Mouse (Mus musculus): ENCODE results near the gene Zfp987. TPM values are rescaled to one million over a fixed set of nuclear protein-coding genes. Genes with fewer than 3 reads are reported as not detected.
"Not testable (repeated sequence)": the region's sequence is repeated elsewhere in the genome, so short reads cannot be mapped to it uniquely, and the experiment has no call there.

Gene Zfp987
- polyA plus RNA-seq, 1 experiment from 2014 or later, result 0.35 TPM

DNA sequence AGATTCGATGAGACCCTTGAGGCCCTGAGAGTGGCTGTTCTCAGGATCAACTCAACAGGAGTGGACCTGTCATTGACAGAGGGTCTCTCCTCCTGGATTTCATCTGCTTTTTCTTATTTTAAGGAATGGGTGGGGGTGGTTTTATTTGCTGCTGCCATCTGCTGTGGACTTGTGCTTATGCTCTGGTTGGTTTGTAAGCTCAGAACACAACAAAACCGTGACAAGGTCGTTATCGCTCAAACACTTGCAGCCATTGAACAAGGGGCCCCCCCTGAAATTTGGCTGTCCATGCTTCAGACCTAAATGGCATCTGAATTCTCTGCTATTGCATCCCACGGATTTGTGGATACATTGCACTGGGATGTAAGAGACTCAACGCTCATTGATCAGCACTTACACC lies 34.1 kb upstream of the Zfp987 start:
- H3K27ac ChIP-seq (ENCODE audit: low read depth, low read length); H3K4me1 ChIP-seq (ENCODE audit: control insufficient read depth, insufficient read depth, low read length); ATAC-seq (ENCODE audit: low FRiP score, low TSS enrichment); H3K27me3 ChIP-seq (ENCODE audit: control insufficient read depth, insufficient read depth, low read length); H3K36me3 ChIP-seq (ENCODE audit: control insufficient read depth, insufficient read depth, low read length); H3K9ac ChIP-seq (ENCODE audit: low read depth, low read length); H3K4me2 ChIP-seq (replicated peaks; ENCODE audit: low read depth, low read length); H3K4me3 ChIP-seq (ENCODE audit: low read length): not testable (repeated sequence)
- WGBS, result 78% methylated on average over 6 of the region's 6 CpGs
- peaks cover 27% of the 10 kb centered on the region for H3K9me3 ChIP-seq (ENCODE audit: control insufficient read depth, low read length)

DNA sequence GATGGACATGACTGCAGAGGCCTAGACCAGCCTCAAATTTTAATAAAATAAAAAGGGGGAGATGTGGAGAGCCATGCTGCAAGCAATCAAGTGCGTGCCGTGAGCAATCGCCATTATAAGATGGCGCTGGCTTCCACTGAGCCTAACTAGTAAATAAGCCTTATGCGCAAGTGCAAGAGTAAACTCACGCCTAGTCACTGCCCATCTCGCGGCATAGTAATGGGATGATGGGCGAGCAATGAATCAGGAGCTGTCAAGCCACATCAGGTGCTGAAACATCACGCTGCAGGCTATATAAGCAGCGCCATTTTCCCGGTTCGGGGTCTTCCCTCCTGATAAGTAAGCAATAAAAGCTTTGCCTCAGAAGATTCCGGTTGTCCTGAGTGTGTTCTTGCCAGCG lies 33.5 kb upstream of the Zfp987 start:
- WGBS, result 88% methylated on average over 15 of the region's 15 CpGs
- peaks cover 26% of the 10 kb centered on the region for H3K9me3 ChIP-seq (ENCODE audit: control insufficient read depth, low read length)
- H3K27me3 ChIP-seq (ENCODE audit: control insufficient read depth, insufficient read depth, low read length); H3K4me2 ChIP-seq (replicated peaks; ENCODE audit: low read depth, low read length); H3K27ac ChIP-seq (ENCODE audit: low read depth, low read length); H3K4me3 ChIP-seq (ENCODE audit: low read length); ATAC-seq (ENCODE audit: low FRiP score, low TSS enrichment); H3K36me3 ChIP-seq (ENCODE audit: control insufficient read depth, insufficient read depth, low read length); H3K9ac ChIP-seq (ENCODE audit: low read depth, low read length); H3K4me1 ChIP-seq (ENCODE audit: control insufficient read depth, insufficient read depth, low read length): not testable (repeated sequence)

DNA sequence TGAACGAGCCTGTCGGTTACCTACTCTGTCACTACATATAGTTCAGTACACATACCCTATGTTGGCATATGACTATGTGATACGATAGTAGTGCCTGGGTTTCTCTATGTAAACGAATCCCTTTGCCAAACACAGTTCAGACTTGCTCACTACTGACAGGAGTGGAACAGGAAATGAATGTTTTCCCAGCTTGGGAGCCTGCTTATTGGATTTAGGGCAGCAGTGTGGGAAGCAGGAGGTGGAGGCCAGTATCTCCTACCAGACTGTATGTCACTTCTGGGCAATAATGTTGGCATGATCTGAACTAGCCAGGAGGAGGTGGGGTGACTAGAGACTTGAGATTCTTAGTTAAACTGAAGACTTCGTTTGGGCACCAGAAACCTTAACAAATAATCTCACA lies 32.3 kb upstream of the Zfp987 start:
- not testable (repeated sequence) for H3K4me3 ChIP-seq (ENCODE audit: low read length); H3K36me3 ChIP-seq (ENCODE audit: control insufficient read depth, insufficient read depth, low read length); H3K4me1 ChIP-seq (ENCODE audit: control insufficient read depth, insufficient read depth, low read length); H3K4me2 ChIP-seq (replicated peaks; ENCODE audit: low read depth, low read length); H3K9ac ChIP-seq (ENCODE audit: low read depth, low read length); H3K27me3 ChIP-seq (ENCODE audit: control insufficient read depth, insufficient read depth, low read length); H3K27ac ChIP-seq (ENCODE audit: low read depth, low read length); ATAC-seq (ENCODE audit: low FRiP score, low TSS enrichment)
- WGBS, result 83% methylated on average over 4 of the region's 5 CpGs
- peaks cover 18% of the 10 kb centered on the region for H3K9me3 ChIP-seq (ENCODE audit: control insufficient read depth, low read length)

DNA sequence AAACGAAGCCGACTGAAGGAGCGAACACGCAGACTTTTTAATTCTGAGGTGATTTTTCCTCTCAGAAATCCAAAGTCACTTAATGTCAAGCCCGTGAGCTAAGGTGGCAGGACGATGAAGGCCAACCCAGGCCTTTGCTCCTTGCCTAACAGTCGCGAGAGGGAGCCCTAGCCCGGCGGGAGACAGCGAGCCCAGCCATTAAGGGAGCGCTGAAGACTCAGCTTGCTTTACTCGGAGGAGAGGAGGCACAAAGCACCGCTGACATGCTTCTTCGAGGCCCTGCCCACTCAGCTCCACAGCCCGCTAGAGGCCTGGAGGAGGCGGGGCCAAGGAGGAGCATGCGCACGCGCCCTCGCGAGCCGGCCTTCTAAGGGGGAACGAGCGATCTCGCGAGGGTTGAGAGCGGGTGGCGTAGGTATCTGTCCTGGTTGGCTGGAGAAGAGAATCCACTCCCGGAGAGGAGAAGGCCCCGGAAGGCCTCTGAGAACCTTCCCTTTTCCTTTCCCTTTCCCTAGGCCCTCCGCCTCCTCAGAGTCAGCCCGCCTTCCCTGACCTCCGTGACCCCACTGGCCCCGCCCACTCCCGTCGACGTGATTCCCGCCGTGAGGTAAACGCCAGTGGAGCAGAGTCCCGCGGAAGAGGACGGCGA lies 30.0 kb upstream of the Zfp987 start:
- peaks cover 18% of the 10 kb centered on the region for H3K9me3 ChIP-seq (ENCODE audit: control insufficient read depth, low read length)
- 46% methylated on average over 44 of the region's 45 CpGs for WGBS
- peak overlapping the region; percentile 25 for H3K4me3 ChIP-seq (ENCODE audit: low read length)
- H3K4me1 ChIP-seq (ENCODE audit: control insufficient read depth, insufficient read depth, low read length); H3K36me3 ChIP-seq (ENCODE audit: control insufficient read depth, insufficient read depth, low read length); H3K27me3 ChIP-seq (ENCODE audit: control insufficient read depth, insufficient read depth, low read length); H3K9ac ChIP-seq (ENCODE audit: low read depth, low read length); H3K27ac ChIP-seq (ENCODE audit: low read depth, low read length): not testable (repeated sequence)
- ATAC-seq (ENCODE audit: low FRiP score, low TSS enrichment), result 0 out of 2 replicates have a peak, but pooled peaks have one; percentile 49
- H3K4me2 ChIP-seq (replicated peaks; ENCODE audit: low read depth, low read length), result peak overlapping the region; percentile 38

DNA sequence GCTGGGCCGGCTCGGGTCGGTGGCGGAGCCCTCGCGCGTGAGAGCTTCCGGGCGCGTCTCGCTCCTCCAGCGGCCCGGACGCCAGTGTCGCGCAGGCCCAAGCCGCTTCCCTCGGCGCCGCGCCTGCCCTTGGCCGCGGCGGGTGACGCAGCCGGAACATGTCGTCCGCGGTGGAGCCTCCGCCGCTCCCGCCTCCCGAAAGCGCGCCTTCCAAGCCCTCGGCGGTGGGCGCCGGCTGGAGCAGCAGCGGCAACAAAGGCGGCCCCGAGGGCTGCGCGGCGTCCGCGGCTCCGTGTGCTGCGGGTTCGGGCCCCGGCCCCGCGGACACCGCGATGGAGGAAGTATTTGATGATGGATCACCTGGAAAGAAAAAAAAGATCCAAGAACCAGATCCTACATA lies 29.5 kb upstream of the Zfp987 start:
- Histone ChIP-seq H3K4me2 (replicated peaks; ENCODE audit: low read depth, low read length) (peak overlapping the region; percentile 38), H3K4me3 (ENCODE audit: low read length) (peak overlapping the region; percentile 25), H3K9me3 (ENCODE audit: control insufficient read depth, low read length) (peaks cover 19% of the 10 kb centered on the region)
- not testable (repeated sequence) for H3K27me3 ChIP-seq (ENCODE audit: control insufficient read depth, insufficient read depth, low read length); H3K4me1 ChIP-seq (ENCODE audit: control insufficient read depth, insufficient read depth, low read length); H3K9ac ChIP-seq (ENCODE audit: low read depth, low read length); H3K36me3 ChIP-seq (ENCODE audit: control insufficient read depth, insufficient read depth, low read length); H3K27ac ChIP-seq (ENCODE audit: low read depth, low read length); ATAC-seq (ENCODE audit: low FRiP score, low TSS enrichment)
- 23% methylated on average over 55 of the region's 55 CpGs for WGBS

DNA sequence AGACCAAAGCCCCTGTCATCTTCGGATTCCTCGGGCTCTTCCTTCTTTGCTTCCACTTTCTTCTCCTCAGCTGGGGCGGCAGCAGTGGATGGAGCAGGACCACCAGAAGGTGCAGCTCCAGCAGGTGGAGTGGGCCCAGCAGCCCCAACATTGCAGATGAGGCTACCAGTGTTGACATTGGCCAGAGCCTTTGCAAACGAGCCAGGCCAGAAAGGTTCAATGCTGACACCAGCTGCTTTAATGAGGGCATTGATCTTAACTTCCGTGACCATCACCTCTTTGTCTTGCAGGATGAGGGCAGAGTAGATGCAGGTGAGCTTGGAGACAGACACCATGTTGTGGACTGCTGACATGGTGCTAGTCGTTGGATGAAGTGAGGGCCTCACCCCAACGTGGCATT lies 23.8 kb upstream of the Zfp987 start:
- H3K36me3 ChIP-seq (ENCODE audit: control insufficient read depth, insufficient read depth, low read length); H3K4me2 ChIP-seq (replicated peaks; ENCODE audit: low read depth, low read length); H3K27me3 ChIP-seq (ENCODE audit: control insufficient read depth, insufficient read depth, low read length); H3K27ac ChIP-seq (ENCODE audit: low read depth, low read length); ATAC-seq (ENCODE audit: low FRiP score, low TSS enrichment); H3K4me3 ChIP-seq (ENCODE audit: low read length); H3K4me1 ChIP-seq (ENCODE audit: control insufficient read depth, insufficient read depth, low read length); H3K9me3 ChIP-seq (ENCODE audit: control insufficient read depth, low read length); H3K9ac ChIP-seq (ENCODE audit: low read depth, low read length): not testable (repeated sequence)
- 91% methylated on average over 5 of the region's 7 CpGs for WGBS

DNA sequence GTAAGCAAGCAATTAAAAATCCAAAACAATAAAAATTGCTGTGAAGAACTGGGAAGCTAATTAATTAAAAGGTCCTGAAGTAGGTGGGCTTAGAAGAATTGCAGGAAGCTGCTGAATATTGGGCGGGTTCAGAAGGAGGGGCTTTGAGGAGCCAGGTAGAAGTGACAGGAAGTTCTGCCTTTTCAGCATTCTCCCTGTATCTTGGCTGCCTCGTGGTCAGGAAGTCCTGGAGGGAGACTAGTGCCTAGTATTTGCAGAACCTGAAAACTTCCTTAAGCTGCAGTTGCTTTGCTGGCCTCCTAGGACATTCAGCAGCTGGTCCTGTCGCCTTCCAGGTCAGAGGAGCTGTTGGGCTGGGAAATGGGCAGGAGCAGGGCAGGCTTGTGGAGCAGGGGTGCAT lies 4.3 kb downstream of the Zfp987 start:
- not testable (repeated sequence) for H3K4me1 ChIP-seq (ENCODE audit: control insufficient read depth, insufficient read depth, low read length); H3K4me3 ChIP-seq (ENCODE audit: low read length); H3K9ac ChIP-seq (ENCODE audit: low read depth, low read length); H3K27me3 ChIP-seq (ENCODE audit: control insufficient read depth, insufficient read depth, low read length); H3K27ac ChIP-seq (ENCODE audit: low read depth, low read length); H3K9me3 ChIP-seq (ENCODE audit: control insufficient read depth, low read length); ATAC-seq (ENCODE audit: low FRiP score, low TSS enrichment); H3K36me3 ChIP-seq (ENCODE audit: control insufficient read depth, insufficient read depth, low read length); H3K4me2 ChIP-seq (replicated peaks; ENCODE audit: low read depth, low read length)
- 43% methylated on average over 3 of the region's 3 CpGs for WGBS

DNA sequence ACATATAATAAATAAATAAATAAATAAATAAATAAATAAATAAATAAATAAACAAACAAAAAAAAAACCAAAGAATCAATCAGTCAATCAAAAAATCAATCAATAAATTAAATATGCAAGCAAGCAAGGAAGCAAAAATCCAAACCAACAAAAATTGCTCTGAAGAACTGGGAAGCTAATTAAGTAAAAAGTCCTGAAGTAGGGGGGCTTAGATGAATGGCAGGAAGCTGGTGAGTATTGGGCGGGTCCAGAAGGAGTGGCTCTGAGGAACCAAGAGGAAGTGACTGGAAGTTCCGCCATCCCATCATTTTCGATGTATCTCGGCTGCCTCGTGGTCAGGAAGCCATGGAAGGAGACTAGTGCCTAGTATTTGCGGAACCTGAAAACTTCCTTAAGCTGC lies 59.4 kb downstream of the Zfp987 start, which contains the start of gene Zfp600:
TSS of gene Zfp600 (plus strand) at position 301 of the 400 bp plus-strand sequence.
- WGBS, result no CpG with 5 or more reads among the region's 6 CpGs
- not testable (repeated sequence) for H3K27me3 ChIP-seq (ENCODE audit: control insufficient read depth, insufficient read depth, low read length); H3K9ac ChIP-seq (ENCODE audit: low read depth, low read length); H3K36me3 ChIP-seq (ENCODE audit: control insufficient read depth, insufficient read depth, low read length); H3K4me1 ChIP-seq (ENCODE audit: control insufficient read depth, insufficient read depth, low read length); H3K9me3 ChIP-seq (ENCODE audit: control insufficient read depth, low read length); H3K27ac ChIP-seq (ENCODE audit: low read depth, low read length); H3K4me3 ChIP-seq (ENCODE audit: low read length); ATAC-seq (ENCODE audit: low FRiP score, low TSS enrichment); H3K4me2 ChIP-seq (replicated peaks; ENCODE audit: low read depth, low read length)

DNA sequence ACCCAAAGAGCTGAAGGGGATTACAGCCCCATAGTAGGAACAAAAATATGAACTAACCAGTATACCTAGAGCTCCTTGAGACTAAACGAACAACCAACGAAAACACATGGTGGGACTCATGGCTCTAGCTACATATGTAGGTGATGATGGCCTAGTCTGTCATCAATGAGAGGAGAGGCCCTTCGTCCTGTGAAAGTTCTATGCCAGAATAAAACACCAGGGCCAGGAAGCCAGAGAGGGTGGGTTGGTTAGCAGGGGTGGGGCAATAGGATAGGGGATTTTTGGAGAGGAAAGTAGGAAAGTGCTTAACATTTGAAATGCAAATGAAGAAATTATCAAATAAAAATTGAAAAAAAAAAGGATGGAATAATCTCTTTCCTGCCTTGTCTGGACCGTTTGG lies 65.8 kb downstream of the Zfp987 start:
- H3K9ac ChIP-seq (ENCODE audit: low read depth, low read length); H3K4me1 ChIP-seq (ENCODE audit: control insufficient read depth, insufficient read depth, low read length); ATAC-seq (ENCODE audit: low FRiP score, low TSS enrichment); H3K4me3 ChIP-seq (ENCODE audit: low read length); H3K27ac ChIP-seq (ENCODE audit: low read depth, low read length); H3K9me3 ChIP-seq (ENCODE audit: control insufficient read depth, low read length); H3K27me3 ChIP-seq (ENCODE audit: control insufficient read depth, insufficient read depth, low read length); H3K36me3 ChIP-seq (ENCODE audit: control insufficient read depth, insufficient read depth, low read length); H3K4me2 ChIP-seq (replicated peaks; ENCODE audit: low read depth, low read length): not testable (repeated sequence)
- 87% methylated on average over 2 of the region's 4 CpGs for WGBS

Data from kidney, embryonic 14.5 days (tissue).